Mouse (Mus musculus) adrenal gland, adult 10 weeks (tissue): Measurements from ENCODE around the gene Tars2. TPM values are rescaled to one million over a fixed set of nuclear protein-coding genes. Genes with fewer than 3 reads are reported as not detected.

Experiments
- polyA plus RNA-seq: library from polyadenylated mRNA; stranded (reverse); fragments of 350-450 nt; fragmentation: Illumina TruSeq; extraction: RNeasy Lipid Tissue Mini Kit (QIAGEN cat#74804); gene quantifications from one replicate; pipeline ENCODE4 v1.2.3, GENCODE M21; 2014; ENCODE audit warnings: low read depth, low replicate concordance

Gene Tars2
- 17.7 TPM for polyA plus RNA-seq

DNA sequence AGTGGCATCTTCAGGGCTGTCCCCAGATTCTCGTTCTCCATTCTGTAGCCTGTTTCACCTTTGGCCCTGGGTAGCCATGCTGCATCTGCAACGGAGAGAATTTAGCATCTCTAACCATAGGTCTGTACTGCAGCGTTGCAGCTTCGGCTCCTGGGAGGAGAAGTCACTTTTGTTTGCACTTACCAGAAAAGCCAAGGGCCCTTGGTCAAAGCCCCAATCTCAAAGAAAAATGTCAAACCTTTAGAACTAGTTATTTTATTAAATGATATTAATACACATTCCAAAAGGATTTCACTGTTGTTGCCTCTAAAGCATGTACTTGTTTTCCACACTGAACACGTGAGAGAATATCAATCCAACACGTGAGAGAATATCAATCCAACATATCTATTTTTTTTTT lies at the start of gene Tars2:
TSS of gene Tars2 (minus strand) at position 101 of the 400 bp plus-strand sequence.

DNA sequence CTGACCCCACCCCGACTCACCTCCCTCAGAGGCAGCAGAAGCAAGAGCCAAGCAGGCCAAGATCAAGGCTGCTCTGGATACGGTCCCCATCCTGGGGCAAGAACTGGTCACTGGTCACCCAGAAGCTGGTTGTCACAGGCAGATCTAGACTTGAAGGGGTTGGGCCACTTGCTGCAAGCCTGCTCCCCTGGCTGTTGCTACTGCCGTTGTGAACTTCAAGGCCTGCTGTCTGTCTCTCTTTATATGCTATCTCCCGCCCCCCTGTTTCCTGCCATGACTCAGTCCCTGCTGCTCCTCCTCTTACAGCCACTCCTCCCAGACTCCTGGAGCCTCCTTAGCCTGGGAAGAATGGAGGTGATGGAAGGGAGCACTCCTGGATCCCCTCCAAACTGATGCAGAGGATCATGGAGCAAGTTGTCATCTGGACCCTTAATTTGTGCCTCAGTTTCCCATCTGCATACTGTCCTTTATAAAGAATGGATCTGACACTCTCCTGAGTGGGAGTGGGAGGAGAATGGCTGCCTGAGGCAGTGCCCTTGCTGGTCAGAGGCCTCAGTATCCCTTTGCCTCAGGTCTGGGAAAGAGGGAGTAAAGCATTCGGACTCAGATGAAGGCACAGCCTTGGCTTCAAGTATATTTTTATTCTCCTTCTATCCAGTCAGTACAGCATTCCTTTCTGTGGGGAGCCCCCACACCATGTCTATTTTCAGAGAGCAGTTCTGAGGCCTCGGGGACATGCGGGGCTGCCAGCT lies 20.5 kb downstream of the Tars2 start, which contains the start of gene Ecm1:
TSS of gene Ecm1 (minus strand) at position 217 of the 752 bp plus-strand sequence.

Other genes with a start within 250 kb of the Tars2 start
- gene Ctss, start 233.4 kb downstream of the Tars2 start, polyA plus RNA-seq: 147 TPM
- gene Hormad1, start 200.5 kb downstream of the Tars2 start, polyA plus RNA-seq: not detected
- gene Golph3l, start 171.3 kb downstream of the Tars2 start, polyA plus RNA-seq: 126 TPM
- 70.2 TPM for gene Ensa, start 135.2 kb downstream of the Tars2 start, polyA plus RNA-seq
- gene Mcl1, start 101.4 kb downstream of the Tars2 start, polyA plus RNA-seq: 456 TPM
- 0.47 TPM for gene Adamtsl4, start 72.3 kb downstream of the Tars2 start, polyA plus RNA-seq
- 34.2 TPM for gene Ecm1, start 20.6 kb downstream of the Tars2 start, polyA plus RNA-seq
- gene Rprd2, start 58.7 kb upstream of the Tars2 start, polyA plus RNA-seq: 43.9 TPM
- 31.8 TPM for gene Prpf3, start 95.7 kb upstream of the Tars2 start, polyA plus RNA-seq
- 39.8 TPM for gene Mrps21, start 111.3 kb upstream of the Tars2 start, polyA plus RNA-seq
- gene Ciart, start 122.0 kb upstream of the Tars2 start, polyA plus RNA-seq: 0.29 TPM
- 46.0 TPM for gene BC028528, start 131.8 kb upstream of the Tars2 start, polyA plus RNA-seq
- 33.4 TPM for gene Aph1a, start 133.8 kb upstream of the Tars2 start, polyA plus RNA-seq
- 5.4 TPM for gene Car14, start 144.5 kb upstream of the Tars2 start, polyA plus RNA-seq
- 188 TPM for gene Anp32e, start 169.0 kb upstream of the Tars2 start, polyA plus RNA-seq
- 5.4 TPM for gene Plekho1, start 235.8 kb upstream of the Tars2 start, polyA plus RNA-seq